Mouse (Mus musculus) CD4-positive, CD25-positive, alpha-beta regulatory T cell, adult 4 months (primary cell): ENCODE measurements around the gene Pappa2. TPM values are rescaled to one million over a fixed set of nuclear protein-coding genes. Genes with fewer than 3 reads are reported as not detected.

Source experiments
- ATAC-seq: one replicate; pipeline ENCODE4 v1.8.0; 2017
- polyA plus RNA-seq, 2 experiments: library from polyadenylated mRNA; unstranded; fragments of 100-300 nt; shearing (Covaris generic); gene quantifications; one replicate each; pipeline ENCODE4 v1.2.1; 2017

The Pappa2 gene
- polyA plus RNA-seq: not detected

- ATAC-seq: no peak
Observed at GRCm38 (mm10) chr1:158980390-158980789, at the start of gene Pappa2. TSS of gene Pappa2 (minus strand) at chr1:158980490.

GRCm38 (mm10) chr1:159029106-159029505 lies 48.8 kb upstream of the Pappa2 start:
- no peak for ATAC-seq

GRCm38 (mm10) chr1:159014940-159015660 lies 34.8 kb upstream of the Pappa2 start:
- no peak for ATAC-seq

GRCm38 (mm10) chr1:158987042-158987441 lies 6.8 kb upstream of the Pappa2 start:
- ATAC-seq: no peak

- ATAC-seq: no peak
Observed at GRCm38 (mm10) chr1:158962340-158962739, 17.9 kb downstream of the Pappa2 start.

GRCm38 (mm10) chr1:158960984-158961383 lies 19.3 kb downstream of the Pappa2 start:
- ATAC-seq: no peak

GRCm38 (mm10) chr1:158960549-158960948 lies 19.7 kb downstream of the Pappa2 start:
- no peak for ATAC-seq

GRCm38 (mm10) chr1:158956361-158956760 lies 23.9 kb downstream of the Pappa2 start:
- no peak for ATAC-seq

GRCm38 (mm10) chr1:158954785-158955184 lies 25.5 kb downstream of the Pappa2 start:
- no peak for ATAC-seq

- no peak for ATAC-seq
Observed at GRCm38 (mm10) chr1:158953479-158954207, 26.6 kb downstream of the Pappa2 start.

GRCm38 (mm10) chr1:158949041-158949440 lies 31.2 kb downstream of the Pappa2 start:
- no peak for ATAC-seq

- no peak for ATAC-seq
Observed at GRCm38 (mm10) chr1:158947981-158948735, 32.1 kb downstream of the Pappa2 start.

GRCm38 (mm10) chr1:158944936-158945335 lies 35.4 kb downstream of the Pappa2 start:
- no peak for ATAC-seq

GRCm38 (mm10) chr1:158942864-158943263 lies 37.4 kb downstream of the Pappa2 start:
- no peak for ATAC-seq

GRCm38 (mm10) chr1:158940966-158941365 lies 39.3 kb downstream of the Pappa2 start:
- ATAC-seq: no peak

- no peak for ATAC-seq
Observed at GRCm38 (mm10) chr1:158934447-158934846, 45.8 kb downstream of the Pappa2 start.

- no peak for ATAC-seq
Observed at GRCm38 (mm10) chr1:158931202-158931827, 49.0 kb downstream of the Pappa2 start.

GRCm38 (mm10) chr1:158929369-158929768 lies 50.9 kb downstream of the Pappa2 start:
- no peak for ATAC-seq

- ATAC-seq: no peak
Observed at GRCm38 (mm10) chr1:158920451-158920850, 59.8 kb downstream of the Pappa2 start.

- ATAC-seq: no peak
Observed at GRCm38 (mm10) chr1:158918890-158919289, 61.4 kb downstream of the Pappa2 start.

GRCm38 (mm10) chr1:158917067-158917466 lies 63.2 kb downstream of the Pappa2 start:
- ATAC-seq: no peak

- ATAC-seq: no peak
Observed at GRCm38 (mm10) chr1:158915592-158915991, 64.7 kb downstream of the Pappa2 start.

GRCm38 (mm10) chr1:158910661-158911060 lies 69.6 kb downstream of the Pappa2 start:
- ATAC-seq: no peak
